Mouse (Mus musculus) mouse embryonic stem cell (cell line): ENCODE measurements at regions not wholly inside any gene's neighbourhood (a gene's known extent, or its start where the extent isn't known, plus 50 kb on each side); places are given as distances from the start of the nearest gene placed in this dataset.

Experiments
- in situ Hi-C, 2 experiments: fragments of 300-500 bp; cut with MboI; formaldehyde crosslinking; loops; 1 replicate in 1 of 2; 3 replicates in 1 of 2; pipeline ENCODE4 v1.14.3; 2019 to 2020; ENCODE audit warnings: low sequenced_read_pairs in 2 of 2, low pct_unique_long_range_greater_than_20kb in 1 of 2, mixed read lengths in 1 of 2; ENCODE audit not compliant: unreplicated experiment in 1 of 2

DNA sequence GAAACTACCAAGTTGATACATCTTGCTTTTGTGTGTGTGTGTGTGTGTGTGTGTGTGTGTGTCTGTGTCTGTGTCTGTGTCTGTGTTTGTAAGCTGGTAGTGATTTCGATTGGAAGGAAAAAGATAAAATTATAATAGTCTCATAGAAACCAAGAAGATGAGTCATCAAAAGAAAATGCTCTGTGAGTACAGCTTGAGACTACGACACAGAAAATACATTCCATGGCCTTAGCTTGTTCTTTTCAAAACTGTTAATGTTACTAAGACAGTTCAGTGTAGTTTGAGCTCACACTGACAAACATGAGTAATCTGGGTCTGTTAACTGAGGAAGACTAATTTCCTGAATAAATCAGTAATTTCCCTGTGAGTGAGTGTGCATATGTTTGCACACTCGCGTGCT, 239.8 kb downstream of the Ptprc start:
- in situ Hi-C loops, result no loop called here

DNA sequence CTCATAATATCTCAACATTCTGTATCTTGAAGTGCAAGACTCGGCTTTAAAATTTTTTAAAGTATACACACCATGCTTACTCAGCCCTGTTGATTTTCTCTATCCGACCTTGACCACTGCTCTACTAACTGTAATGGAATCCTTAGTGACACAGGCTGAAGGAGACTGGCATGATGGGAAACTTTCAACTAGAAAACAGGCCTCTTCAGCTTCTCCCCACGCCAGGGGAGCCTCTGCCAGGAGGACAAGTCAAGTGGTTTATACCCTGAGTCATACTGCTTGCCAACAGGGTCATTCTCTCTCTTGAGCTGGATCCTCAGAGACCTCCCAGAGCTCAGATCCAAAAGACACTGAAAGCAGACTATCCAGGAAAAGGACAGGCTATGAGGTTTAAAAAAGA, 245.7 kb downstream of the Ptprc start:
- in situ Hi-C loops, result no loop called here

DNA sequence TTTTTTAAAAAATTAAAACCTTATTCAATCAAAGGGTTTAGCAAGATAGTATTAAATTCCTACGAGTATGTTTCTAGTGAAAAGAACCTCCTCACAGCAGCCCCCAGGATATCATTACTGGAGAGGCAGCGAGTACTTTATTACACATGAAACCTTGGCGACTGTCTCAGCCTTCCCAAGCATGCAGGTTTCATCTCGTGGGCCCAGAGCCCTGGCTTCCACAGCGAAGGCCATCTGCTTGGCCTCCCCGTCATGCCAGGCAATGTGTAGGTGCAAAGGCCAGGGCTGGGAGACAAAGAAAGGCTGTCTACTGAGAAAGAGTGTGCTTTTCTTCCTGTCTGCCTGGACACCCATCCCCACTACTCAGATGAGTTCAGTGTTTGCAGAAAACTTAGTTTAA, 247.0 kb downstream of the Ptprc start:
- in situ Hi-C loops, result no loop called here

DNA sequence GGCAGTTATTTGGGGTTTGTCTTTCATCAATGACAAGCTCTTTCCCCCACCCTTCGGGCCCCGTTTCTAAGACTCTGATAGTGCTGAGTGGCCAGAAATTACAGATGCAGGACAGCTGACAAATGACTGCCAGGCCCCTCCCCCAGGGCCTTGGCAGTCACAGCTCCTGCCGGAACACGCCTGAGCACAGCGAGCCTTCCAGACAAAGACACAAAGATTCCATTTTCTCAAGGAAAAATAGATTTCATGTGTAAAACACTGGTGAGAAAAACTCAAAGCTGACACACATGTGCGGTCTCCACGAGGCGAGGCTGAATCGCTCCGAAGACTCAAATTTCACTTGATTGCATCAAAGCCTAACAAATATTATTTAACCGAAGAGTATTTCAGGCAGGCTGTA, 247.6 kb downstream of the Ptprc start:
- in situ Hi-C loops, result no loop called here

DNA sequence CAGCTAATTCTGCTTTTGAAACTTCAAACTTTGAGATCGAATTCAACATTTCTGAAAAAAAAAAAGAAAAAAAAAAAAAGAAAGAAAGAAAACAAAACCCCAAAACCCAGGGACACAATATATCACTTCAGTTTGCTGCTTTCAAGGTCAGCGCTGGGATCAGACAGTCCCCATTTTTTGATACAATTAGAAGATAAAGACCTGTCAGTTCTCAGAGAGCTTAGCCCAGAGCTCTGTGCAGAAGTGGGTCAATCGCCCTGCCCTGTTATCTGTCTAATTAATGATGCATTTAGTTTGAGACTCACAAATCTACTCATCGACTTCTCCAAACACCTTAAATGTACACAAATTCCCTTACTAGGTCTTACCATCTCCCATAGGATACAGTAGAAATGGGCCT, 249.2 kb downstream of the Ptprc start:
- in situ Hi-C loops, result no loop called here

DNA sequence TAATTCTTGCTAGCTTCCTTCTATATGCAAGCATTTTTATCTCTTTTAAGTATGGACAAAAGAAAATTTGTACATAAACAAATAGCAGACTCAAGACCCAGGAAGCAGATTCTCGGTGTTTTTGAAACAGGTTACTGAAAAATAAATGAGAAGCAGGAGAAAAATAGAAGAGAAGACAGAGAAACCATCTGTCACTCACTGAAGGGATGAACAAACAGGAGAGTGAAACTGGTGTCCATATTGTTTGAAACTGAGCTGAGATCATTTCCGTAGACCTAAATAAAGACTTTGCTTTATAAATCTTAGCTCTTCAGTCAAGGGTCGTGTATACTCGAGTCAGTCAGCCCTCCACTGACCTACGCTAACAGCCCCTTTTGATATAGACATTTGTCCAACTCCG, 251.4 kb downstream of the Ptprc start:
- in situ Hi-C loops, result no loop called here

DNA sequence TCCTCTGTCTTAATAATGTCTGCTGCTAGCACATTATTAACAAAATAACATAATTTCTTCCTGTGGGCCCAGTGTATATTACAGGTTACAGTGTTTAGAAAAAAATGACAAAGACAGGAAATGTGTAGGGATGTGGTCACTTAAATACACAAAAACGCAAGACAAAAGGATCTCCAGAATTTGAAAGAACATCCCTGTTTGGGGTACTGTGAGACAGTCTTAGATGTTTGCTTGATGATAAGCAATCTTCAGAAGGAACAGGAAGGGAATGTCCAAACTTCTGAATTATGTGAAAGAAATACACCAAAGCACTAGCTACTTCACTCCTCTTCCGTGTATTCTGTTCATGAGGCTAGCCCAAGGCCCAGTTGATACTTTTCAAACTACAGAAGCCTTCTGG, 251.8 kb downstream of the Ptprc start:
- in situ Hi-C loops, result no loop called here

DNA sequence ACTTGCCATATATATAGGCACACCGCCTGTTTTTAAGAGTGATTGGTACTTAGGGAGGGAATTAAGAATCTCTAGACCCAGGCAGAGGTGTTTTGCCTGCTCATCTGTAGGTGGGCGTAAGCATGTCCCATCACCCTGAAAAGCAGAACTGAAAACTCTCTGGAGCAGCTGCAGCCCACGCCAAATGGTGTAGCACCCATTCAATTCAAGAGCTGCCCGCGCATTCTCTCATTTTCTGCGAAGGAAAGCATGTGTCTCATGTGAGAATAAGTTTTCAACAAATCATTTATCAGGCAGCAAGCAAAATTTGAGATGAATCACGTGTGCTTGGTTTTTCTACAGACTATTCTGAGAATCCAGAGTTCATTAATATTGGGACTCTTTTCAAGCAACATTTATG, 252.7 kb downstream of the Ptprc start:
- in situ Hi-C loops, result no loop called here

DNA sequence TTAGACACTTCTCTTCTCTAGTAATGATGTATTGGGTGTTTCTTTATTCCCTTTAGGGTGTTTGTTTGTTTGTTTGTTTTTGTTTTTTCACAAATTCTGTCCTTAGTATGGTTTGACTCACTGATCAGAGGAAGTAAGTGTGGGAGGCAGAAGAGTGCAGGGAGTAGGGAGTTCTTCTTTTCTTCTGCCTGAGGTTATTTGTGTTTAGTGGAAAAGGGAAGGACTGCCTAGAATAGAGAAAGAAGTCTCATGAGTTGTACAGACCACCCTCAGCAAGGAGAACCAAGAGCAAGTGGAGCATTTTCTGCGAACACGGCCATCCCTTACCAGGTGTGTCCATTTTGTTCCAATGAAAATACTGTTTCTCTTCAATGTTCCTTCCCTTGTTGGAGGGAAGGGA, 253.9 kb downstream of the Ptprc start:
- in situ Hi-C loops, result no loop called here

DNA sequence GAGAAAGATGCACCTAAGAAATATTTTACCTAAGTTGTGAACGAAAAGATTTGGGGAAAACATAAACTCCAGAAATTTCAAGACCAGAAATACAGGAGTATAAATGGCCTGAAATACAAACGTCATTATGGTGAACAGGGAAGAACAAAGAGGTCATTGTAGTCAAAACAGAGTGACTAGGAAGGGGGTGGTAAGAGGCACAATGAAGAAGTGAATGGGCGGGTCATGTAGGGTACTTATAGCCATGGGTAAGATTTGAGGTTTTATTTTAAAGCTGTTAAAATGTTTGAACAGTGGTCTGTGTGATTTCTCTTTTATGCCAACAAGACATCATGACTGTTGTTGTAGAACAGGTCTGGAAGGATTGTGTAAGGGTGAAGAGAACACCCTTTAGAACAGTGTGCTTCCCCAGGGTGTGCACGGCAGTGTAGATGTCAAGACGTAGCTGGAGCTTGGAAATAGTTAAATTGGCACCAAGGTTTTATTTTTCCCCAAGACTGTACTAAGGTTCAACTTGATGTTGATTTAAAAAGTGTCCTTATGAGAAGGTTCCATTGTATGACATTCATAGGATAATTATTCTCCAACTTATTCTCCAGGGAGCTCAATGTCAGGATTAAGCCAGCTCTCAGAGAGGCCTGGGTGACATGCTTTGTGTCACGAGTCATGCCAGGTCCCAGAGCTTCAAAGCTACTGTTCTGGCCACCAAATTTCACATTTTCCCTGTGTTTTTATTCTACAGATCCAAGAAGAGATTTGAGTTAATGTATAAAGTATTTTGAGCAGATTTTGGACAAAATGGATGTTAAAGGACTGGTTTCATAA, 255.6 kb downstream of the Ptprc start:
- in situ Hi-C loops, result no loop called here

DNA sequence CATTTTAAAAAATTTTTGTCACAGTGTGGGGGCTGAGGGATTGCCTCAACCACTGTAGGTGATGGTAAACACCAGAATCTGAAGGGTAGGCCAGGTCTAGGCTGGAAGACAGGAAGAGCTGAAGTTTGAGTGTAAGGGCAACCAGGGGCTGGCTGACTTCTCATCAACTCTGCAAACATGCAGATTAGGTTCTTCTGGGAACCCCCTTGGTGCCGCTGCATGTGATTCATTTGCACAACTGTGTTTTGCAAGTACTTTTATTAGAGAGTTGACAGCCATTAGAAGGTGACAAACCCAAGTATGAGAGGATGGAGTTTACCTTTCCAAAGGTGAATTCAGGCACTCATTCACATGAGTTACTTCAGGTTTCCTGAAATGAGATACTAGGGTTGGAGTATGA, 258.1 kb downstream of the Ptprc start:
- in situ Hi-C loops, result no loop called here

DNA sequence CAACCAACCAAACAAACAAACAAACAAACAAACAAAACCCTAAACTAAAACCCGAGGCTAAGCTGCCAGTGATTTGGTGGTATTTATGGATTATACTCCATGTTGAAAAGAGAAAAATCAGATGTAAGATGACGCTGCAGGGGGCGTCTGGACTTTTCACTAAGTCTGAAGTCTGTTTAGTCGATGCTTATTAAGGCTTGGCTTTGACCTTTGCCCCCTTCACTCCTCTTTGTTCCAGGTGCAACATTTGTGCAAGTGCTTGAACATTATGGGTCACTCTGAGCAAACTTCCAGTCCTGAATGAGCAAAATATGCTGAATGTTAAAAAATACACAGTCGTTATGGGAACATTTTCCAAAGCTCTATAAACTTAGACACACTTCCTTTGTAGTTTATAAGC, 268.6 kb downstream of the Ptprc start:
- in situ Hi-C loops, result no loop called here

DNA sequence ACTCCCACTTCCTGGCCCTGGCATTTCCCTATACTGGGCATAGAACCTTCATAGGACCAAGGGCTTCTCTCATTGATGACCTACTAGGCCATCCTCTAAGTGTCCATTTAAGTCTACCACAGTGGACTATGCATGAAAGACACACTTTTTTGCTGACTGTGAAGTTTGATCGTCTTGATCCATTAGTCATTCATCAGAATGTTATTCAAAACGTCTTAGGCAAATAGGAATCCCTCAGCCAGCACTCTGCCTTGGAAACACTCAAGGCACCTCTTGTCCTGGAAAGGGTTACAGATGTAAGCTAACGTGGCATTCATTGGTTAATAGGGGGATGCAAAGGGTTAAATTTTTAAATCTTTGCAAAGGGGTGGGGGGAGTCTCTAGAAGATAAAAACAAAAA, 269.0 kb downstream of the Ptprc start:
- in situ Hi-C loops, result no loop called here

DNA sequence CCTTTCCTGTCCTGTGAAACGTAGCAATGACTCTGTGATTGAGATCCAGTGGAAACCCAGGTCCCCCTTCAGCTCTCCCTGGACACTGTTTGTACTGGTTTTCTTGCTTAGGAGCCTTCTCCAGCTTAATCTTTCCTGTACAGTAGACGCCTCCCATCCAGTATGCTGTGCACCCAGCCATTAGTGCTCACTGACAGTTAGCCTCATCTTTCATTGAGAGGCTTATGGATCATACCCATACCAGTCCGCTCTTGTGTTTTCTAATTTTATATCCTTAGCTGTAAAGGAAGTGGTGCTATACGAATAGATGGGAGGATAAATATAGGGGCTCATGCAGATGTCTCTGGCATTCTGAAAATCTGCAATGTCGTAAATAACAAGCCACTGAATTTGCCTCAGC, 269.9 kb downstream of the Ptprc start:
- in situ Hi-C loops, result no loop called here

DNA sequence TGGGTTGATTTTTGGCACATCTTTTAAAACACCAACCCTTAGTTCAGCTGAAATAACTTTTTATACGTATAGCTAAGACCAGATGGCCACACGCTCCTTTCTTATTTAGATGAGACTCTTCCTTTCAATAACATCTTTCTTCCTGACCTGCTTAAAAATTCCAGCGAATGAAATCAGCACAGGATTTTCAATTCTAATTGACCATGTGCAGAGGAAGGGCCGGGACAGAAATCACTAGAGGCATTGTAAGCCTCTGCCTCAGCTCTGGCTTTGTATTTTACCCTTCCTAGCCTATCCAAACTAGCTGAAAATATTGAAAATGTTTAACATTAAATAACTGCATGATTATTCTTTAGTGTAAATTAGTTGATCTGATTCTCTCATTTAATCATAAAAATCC, 272.2 kb downstream of the Ptprc start:
- in situ Hi-C loops, result no loop called here

DNA sequence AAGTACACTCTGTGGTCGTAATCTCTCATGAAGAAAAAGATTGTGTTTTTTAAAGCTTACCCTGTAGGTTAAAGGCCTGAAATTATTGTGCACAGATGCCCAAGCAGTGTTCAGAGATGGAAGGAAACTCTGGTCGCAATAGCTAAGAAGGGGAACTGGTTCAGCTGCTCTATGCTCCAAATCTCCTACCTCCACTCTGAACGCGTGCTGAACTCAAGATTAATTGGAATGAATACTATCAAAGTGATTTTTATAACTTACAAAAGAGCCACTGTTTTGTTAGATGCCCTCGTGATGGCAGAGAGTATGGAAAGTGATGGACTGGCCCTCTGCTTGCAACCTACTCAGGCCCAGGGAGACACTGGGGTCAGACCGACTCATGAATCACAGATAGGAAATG, 272.6 kb downstream of the Ptprc start:
- in situ Hi-C loops, result no loop called here

DNA sequence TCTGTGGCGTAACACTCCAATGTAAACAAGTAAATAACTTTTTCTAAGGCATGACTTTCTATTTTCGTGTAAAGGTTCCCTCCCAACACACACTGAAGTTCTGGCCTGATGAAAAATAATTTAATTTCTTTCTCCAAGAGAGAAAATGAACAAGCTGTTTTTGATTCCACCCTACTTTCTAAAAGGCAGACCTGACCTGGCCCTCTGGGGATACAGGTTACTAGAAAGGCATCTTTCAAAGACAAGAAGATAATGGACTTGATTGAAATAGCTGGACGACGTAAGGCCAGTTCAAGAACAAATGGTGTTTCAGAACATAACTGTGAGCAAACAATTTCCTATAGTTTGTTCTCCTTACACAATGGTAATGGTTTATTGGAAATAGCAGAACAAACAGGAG, 273.5 kb downstream of the Ptprc start:
- in situ Hi-C loops, result no loop called here

DNA sequence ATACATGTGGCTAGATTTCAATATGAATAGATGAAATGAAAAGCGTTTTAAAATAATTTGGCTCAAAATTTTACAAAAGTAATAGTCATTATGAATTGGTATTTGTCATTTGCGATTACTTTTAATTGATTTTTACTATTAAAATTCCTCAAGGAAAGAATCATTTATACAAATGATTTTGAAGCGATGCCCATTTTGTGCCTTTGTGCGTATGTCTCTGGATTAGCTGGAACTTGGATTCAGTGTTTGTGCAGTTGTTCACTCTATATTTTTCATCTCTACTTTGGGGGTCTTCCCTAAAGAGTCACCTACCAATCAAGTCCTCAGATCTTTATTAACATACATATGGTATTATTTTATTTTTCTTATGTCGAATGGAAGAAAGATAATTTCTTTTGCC, 274.3 kb downstream of the Ptprc start:
- in situ Hi-C loops, result no loop called here

DNA sequence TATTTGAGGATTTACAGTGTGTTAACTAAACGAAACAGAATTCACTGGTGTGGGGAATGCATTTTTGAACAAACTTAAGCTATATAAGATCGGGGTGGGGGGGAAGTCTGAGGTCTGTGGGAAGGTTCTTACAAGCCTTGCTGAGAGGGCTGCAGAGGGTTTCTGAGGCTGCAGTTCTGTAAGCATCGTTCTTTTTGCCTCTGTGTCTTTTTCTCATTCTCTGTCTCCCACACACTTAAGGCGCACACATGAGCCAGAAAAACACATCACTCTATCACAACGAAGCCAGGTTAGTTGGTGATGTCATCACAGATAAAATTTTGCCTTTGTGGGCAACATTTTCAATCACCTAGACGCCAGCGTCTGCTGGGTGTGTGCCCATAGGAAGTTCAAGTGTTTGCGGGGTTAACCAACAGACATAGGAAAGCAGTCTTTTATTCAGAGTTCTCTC, 274.9 kb downstream of the Ptprc start:
- in situ Hi-C loops, result no loop called here

DNA sequence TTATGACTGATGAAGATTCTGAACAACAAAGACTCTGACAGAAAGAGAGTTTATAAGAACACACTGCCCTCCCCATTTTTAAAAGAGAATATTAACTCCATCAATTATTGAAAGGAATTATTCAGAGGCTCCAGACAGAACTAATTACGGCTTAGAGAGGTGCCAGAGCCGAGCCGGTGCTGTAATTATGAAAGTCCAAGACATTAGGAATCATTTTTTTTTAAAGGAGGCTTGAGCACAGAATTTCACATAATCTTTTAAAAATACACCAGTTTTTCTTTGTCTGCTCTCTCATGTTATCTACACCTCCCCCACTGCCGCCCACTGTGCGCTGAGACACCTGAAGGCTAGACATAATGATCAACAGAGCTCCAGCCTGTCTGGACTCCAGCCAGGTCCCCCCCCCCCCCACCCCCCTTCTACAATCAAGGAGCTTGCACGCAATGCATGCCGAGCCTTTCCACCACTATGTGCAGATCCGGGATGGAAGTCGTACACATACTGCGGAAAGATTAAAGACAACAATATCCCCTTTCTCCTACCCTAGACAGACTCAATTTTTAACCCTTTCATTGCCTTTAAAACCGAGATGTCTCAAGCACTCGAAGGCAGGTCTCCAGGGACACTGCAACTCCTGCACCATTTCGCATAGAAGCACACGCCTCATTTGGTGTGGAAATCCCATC, 275.4 kb downstream of the Ptprc start:
- in situ Hi-C loops, result no loop called here
